In genomic region chr7:97844419-97844818, GRCm38 (mm10) we compare ENCODE assay signal across 16 mouse cellular contexts. TPM values are rescaled to one million over a fixed set of nuclear protein-coding genes. Genes with fewer than 3 reads are reported as not detected.
DNase-seq lines count a peak whose midpoint lies in the region; ATAC-seq and TF ChIP-seq lines count a peak whose summit lies in the region.
"Had no signal": no experiment of that assay in that cellular context is flagged by ENCODE, and none has a peak within 500 bp of the region (broad histone marks: within the 10 kb centered on the region; RNA-seq: fewer than 3 reads in every experiment).

No protein-coding gene starts in this region.

- H3K36me3 ChIP-seq in limb, embryonic 13.5 days = no peaks in the 10 kb centered on the region
- H3K36me3 ChIP-seq in limb, embryonic 10.5 days = no peaks in the 10 kb centered on the region
- no peaks in the 10 kb centered on the region for H3K36me3 ChIP-seq in hindbrain, embryonic 16.5 days (ENCODE audit: control insufficient read depth, insufficient read depth, low read length)
- H3K36me3 ChIP-seq in neural tube, embryonic 13.5 days = no peaks in the 10 kb centered on the region
- H3K36me3 ChIP-seq: embryonic facial prominence, embryonic 15.5 days; limb, embryonic 15.5 days; lung, embryonic 15.5 days had no signal

- H3K4me3 ChIP-seq in cerebellum, adult 2 months (replicated peaks; ENCODE audit: insufficient read depth, low read depth, low read length) = peak overlapping the region; percentile 90
- H3K4me3 ChIP-seq in limb, embryonic 13.5 days = no peak overlapping the region
- no peak overlapping the region for H3K4me3 ChIP-seq in limb, embryonic 10.5 days
- H3K4me3 ChIP-seq in hindbrain, embryonic 16.5 days (ENCODE audit: low read length) = peak overlapping the region; percentile 58
- peak overlapping the region; percentile 53 for H3K4me3 ChIP-seq in neural tube, embryonic 13.5 days
- H3K4me3 ChIP-seq: embryonic facial prominence, embryonic 15.5 days; limb, embryonic 15.5 days; lung, embryonic 15.5 days; megakaryocyte, embryonic 14.5 days had no signal

- H3K4me1 ChIP-seq in cerebellum, adult 2 months (ENCODE audit: control insufficient read depth, insufficient read depth, low read length) = peaks cover 3% of the 10 kb centered on the region; the same call in 1 of the 2 replicates
- H3K4me1 ChIP-seq in limb, embryonic 13.5 days = peaks cover 9% of the 10 kb centered on the region
- peaks cover 10% of the 10 kb centered on the region for H3K4me1 ChIP-seq in limb, embryonic 10.5 days
- H3K4me1 ChIP-seq in hindbrain, embryonic 16.5 days (ENCODE audit: control insufficient read depth, insufficient read depth, low read depth, low read length) = peaks cover 10% of the 10 kb centered on the region
- H3K4me1 ChIP-seq in neural tube, embryonic 13.5 days (replicated peaks) = peaks cover 35% of the 10 kb centered on the region

- DNase-seq in cerebellum, adult 2 months = peak; percentile 33 to 50
- DNase-seq in cerebellum, postnatal 4 days (ENCODE audit: low spot score in 2 of 2) = no peak
- no peak for DNase-seq in limb, embryonic 10.5 days (ENCODE audit: low spot score)
- DNase-seq in right cerebral cortex, postnatal 10 days (ENCODE audit: low spot score in 2 of 2) = no peak
- no peak for DNase-seq in heart, adult 9 months (ENCODE audit: low spot score in 2 of 2)
- DNase-seq: adrenal gland, postnatal 14 days; kidney, postnatal 25 days; layer of hippocampus, postnatal 36 days had no signal

- H3K9me3 ChIP-seq in limb, embryonic 13.5 days = no peaks in the 10 kb centered on the region
- no peaks in the 10 kb centered on the region for H3K9me3 ChIP-seq in limb, embryonic 10.5 days (replicated peaks)
- no peaks in the 10 kb centered on the region for H3K9me3 ChIP-seq in hindbrain, embryonic 16.5 days (ENCODE audit: control insufficient read depth, low read length)
- H3K9me3 ChIP-seq in neural tube, embryonic 13.5 days = no peaks in the 10 kb centered on the region
- H3K9me3 ChIP-seq: embryonic facial prominence, embryonic 15.5 days; limb, embryonic 15.5 days; lung, embryonic 15.5 days; megakaryocyte, embryonic 14.5 days had no signal

- ATAC-seq in limb, embryonic 13.5 days (ENCODE audit: low FRiP score, low read depth) = no peak
- no peak for ATAC-seq in hindbrain, embryonic 16.5 days
- no peak for ATAC-seq in neural tube, embryonic 13.5 days (ENCODE audit: low read depth)
- ATAC-seq: intestine, postnatal 0 days had no signal

- H3K4me2 ChIP-seq in limb, embryonic 13.5 days (replicated peaks) = 0 out of 2 replicates have a peak overlapping the region, but pooled peaks have one; percentile 68
- H3K4me2 ChIP-seq in hindbrain, embryonic 16.5 days (ENCODE audit: low read length) = peak overlapping the region; percentile 61
- peak overlapping the region; percentile 62 for H3K4me2 ChIP-seq in neural tube, embryonic 13.5 days

- TF ChIP-seq CTCF in cerebellum, adult 2 months (IDR thresholded peaks at IDR 0.05; ENCODE audit: borderline replicate concordance, insufficient read depth, low read depth, low read length) = no peak

- H3K27me3 ChIP-seq in cerebellum, adult 2 months (ENCODE audit: control insufficient read depth, insufficient read depth, low read length) = no peaks in the 10 kb centered on the region
- no peaks in the 10 kb centered on the region for H3K27me3 ChIP-seq in limb, embryonic 13.5 days
- no peaks in the 10 kb centered on the region for H3K27me3 ChIP-seq in limb, embryonic 10.5 days (ENCODE audit: low read depth, poor library complexity, severe bottlenecking)
- H3K27me3 ChIP-seq in hindbrain, embryonic 16.5 days (replicated peaks; ENCODE audit: control insufficient read depth, insufficient read depth, low read length) = no peaks in the 10 kb centered on the region
- H3K27me3 ChIP-seq in neural tube, embryonic 13.5 days = no peaks in the 10 kb centered on the region
- H3K27me3 ChIP-seq: embryonic facial prominence, embryonic 15.5 days; limb, embryonic 15.5 days; lung, embryonic 15.5 days; megakaryocyte, embryonic 14.5 days had no signal

- peak overlapping the region; percentile 93 for H3K27ac ChIP-seq in cerebellum, adult 2 months (ENCODE audit: insufficient read depth, low read length)
- H3K27ac ChIP-seq in limb, embryonic 13.5 days = no peak overlapping the region
- H3K27ac ChIP-seq in limb, embryonic 10.5 days = no peak overlapping the region
- no peak overlapping the region for H3K27ac ChIP-seq in hindbrain, embryonic 16.5 days (ENCODE audit: low read depth, low read length)
- no peak overlapping the region for H3K27ac ChIP-seq in neural tube, embryonic 13.5 days (replicated peaks)
- H3K27ac ChIP-seq: embryonic facial prominence, embryonic 15.5 days; limb, embryonic 15.5 days; lung, embryonic 15.5 days had no signal

- 17% methylated on average over 3 of the region's 3 CpGs for WGBS in cerebellum, adult 2 months
- WGBS in limb, embryonic 13.5 days = 77% methylated on average over 3 of the region's 3 CpGs
- 79% methylated on average over 3 of the region's 3 CpGs for WGBS in limb, embryonic 10.5 days
- WGBS in hindbrain, embryonic 16.5 days = 63% methylated on average over 3 of the region's 3 CpGs
- 75% methylated on average over 3 of the region's 3 CpGs for WGBS in neural tube, embryonic 13.5 days

- H3K9ac ChIP-seq in limb, embryonic 13.5 days = no peak overlapping the region
- no peak overlapping the region for H3K9ac ChIP-seq in hindbrain, embryonic 16.5 days (ENCODE audit: low read depth, low read length)
- H3K9ac ChIP-seq in neural tube, embryonic 13.5 days = peak overlapping the region; percentile 79
- H3K9ac ChIP-seq: embryonic facial prominence, embryonic 15.5 days; limb, embryonic 15.5 days; lung, embryonic 15.5 days had no signal

- no peak for TF ChIP-seq POLR2A in cerebellum, adult 2 months (IDR thresholded peaks at IDR 0.05; ENCODE audit: borderline replicate concordance, insufficient read depth, low read length)

RNA-seq across cellular contexts. Expression of gene Pak1, which starts 56.1 kb away (rescaled TPM):
- polyA plus RNA-seq in cerebellum, adult 2 months (2012; rRNA removed) = 363 and 385 TPM in 2 replicates
- 22.5 and 22.8 TPM in 2 replicates for polyA plus RNA-seq in limb, embryonic 13.5 days (2015; fragmentation: Nextera tagmentation; extraction: Ambion mirVana)
- polyA plus RNA-seq in limb, embryonic 10.5 days (2016; fragmentation: Nextera tagmentation; extraction: Ambion mirVana) = 26.5 and 29.8 TPM in 2 replicates
- 131 and 138 TPM in 2 replicates for polyA plus RNA-seq in hindbrain, embryonic 16.5 days (2015; fragmentation: Nextera tagmentation; extraction: Ambion mirVana)
- 113 and 121 TPM in 2 replicates for polyA plus RNA-seq in neural tube, embryonic 13.5 days (2015; fragmentation: Nextera tagmentation; extraction: Ambion mirVana)

Comparison
In these comparisons a context has a peak if more than half of its experiments do, and no peak if none do; other contexts are left out.
1. DNase-seq: peak in cerebellum, adult 2 months (2 of 2); none in cerebellum, postnatal 4 days (0 of 2), limb, embryonic 10.5 days (single experiment), right cerebral cortex, postnatal 10 days (0 of 2) and heart, adult 9 months (0 of 2).
2. H3K4me3 ChIP-seq: peak in cerebellum, adult 2 months (single experiment), hindbrain, embryonic 16.5 days (single experiment) and neural tube, embryonic 13.5 days (single experiment); none in limb, embryonic 13.5 days (single experiment) and limb, embryonic 10.5 days (single experiment).
3. Peak in every context shown above with its lines, with median percentiles within 50 percentile points of each other: H3K4me2 ChIP-seq.